Mouse (Mus musculus): ENCODE measurements around the gene Mrps7. TPM values are rescaled to one million over a fixed set of nuclear protein-coding genes. Genes with fewer than 3 reads are reported as not detected.
"Not testable (repeated sequence)": the region's sequence is repeated elsewhere in the genome, so short reads cannot be mapped to it uniquely, and the experiment has no call there.

The Mrps7 gene
- total RNA-seq, 2 experiments from 2014 or later = 49.8 to 57.9 TPM

GRCm38 (mm10) chr11:115642705-115643104 is 39.0 kb downstream of the Mrps7 start:
- no peak for DNase-seq (ENCODE audit: low spot score in 2 of 2)
- intact Hi-C loops (cut with DNase I) = no loop called here

- DNase-seq (ENCODE audit: low spot score in 2 of 2) = no peak
- intact Hi-C loops (cut with DNase I) = no loop called here
Observed at GRCm38 (mm10) chr11:115643265-115643664, 39.5 kb downstream of the Mrps7 start.

- no peak for DNase-seq (ENCODE audit: low spot score in 2 of 2)
- intact Hi-C loops (cut with DNase I) = no loop called here
Observed at GRCm38 (mm10) chr11:115644308-115644707, 40.6 kb downstream of the Mrps7 start.

- intact Hi-C loops (cut with DNase I) = loop anchor here (5.0 kb wide), 1 partner anchor 167 kb away; the partner anchor contains the start of genes Caskin2 and Tsen54
- not testable (repeated sequence) for DNase-seq (ENCODE audit: low spot score in 2 of 2)
Observed at GRCm38 (mm10) chr11:115645498-115645897, 41.8 kb downstream of the Mrps7 start.

DNA sequence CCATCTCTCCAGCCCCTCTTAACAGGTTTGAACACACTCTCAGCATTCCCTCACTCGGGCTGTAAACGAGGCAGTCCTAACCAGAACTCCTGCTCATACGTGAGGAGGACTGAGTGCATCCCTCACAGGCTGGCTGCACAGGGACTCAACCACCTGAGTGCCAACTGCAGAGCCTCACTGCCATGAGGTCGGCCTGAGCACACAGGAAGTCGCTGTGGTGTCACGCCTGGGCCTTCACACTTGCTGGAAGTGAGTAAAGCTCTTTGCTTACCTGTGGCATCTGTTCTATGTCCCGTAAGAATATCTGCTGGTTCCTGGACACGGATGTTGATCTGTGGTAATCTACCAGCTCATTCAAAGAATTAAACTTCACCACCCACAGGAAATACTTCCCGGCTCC is 42.7 kb downstream of the Mrps7 start:
- intact Hi-C loops (cut with DNase I) = loop anchor here (1.0 to 5.0 kb wide), 2 partner anchors 68 to 166 kb away; partner anchors contain the start of genes Caskin2 and Tsen54
- no peak for DNase-seq (ENCODE audit: low spot score in 2 of 2)

DNA sequence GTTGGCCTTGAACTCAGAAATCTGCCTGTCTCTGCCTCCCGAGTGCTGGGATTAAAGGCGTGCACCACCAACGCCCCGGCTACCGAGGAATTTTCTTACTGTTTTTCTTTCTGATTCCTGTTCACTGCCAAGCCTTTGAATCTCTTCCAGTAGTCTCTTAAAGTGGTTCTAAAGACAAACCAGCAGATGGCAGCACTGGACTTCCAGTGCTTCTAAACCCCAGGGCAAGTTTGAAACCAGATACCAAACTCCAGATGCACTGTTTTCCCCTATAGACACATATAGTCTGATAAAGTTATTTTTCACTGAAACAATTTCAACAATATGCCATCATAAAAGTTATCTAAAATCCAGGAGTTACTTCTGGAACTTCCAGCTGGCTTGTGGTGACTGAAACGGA is 43.7 kb downstream of the Mrps7 start:
- intact Hi-C loops (cut with DNase I) = loop anchor here (5.0 kb wide), 1 partner anchor 165 kb away; the partner anchor contains the start of genes Caskin2 and Tsen54
- peak in 1 of 2 experiments; percentile 32 for DNase-seq (ENCODE audit: low spot score in 2 of 2)

DNA sequence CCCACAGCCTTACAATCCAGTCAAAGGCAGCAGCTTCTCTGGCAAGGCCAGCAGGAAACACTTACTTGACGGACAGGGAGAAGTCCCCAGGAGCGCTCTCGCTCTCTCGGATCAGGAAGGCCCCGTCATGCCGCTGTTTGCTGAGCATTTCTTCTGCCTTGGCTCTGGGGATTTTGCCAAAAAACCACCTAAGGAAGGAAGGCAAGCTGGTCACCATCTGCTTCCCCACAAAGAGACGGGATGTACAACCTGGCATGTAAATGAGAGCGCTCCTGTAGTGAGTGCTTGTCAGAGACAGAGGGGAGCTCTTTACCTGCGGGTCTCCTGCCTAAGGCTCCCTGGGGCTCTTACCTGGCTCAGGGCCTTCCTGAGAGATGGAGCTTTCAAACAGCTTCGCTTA is 46.0 kb downstream of the Mrps7 start:
- intact Hi-C loops (cut with DNase I) = loop anchor here (2.0 to 5.0 kb wide), 2 partner anchors 59 to 163 kb away; partner anchors contain the start of genes Caskin2, Grb2 and Tsen54
- peak; percentile 53 to 59 for DNase-seq (ENCODE audit: low spot score in 2 of 2)

DNA sequence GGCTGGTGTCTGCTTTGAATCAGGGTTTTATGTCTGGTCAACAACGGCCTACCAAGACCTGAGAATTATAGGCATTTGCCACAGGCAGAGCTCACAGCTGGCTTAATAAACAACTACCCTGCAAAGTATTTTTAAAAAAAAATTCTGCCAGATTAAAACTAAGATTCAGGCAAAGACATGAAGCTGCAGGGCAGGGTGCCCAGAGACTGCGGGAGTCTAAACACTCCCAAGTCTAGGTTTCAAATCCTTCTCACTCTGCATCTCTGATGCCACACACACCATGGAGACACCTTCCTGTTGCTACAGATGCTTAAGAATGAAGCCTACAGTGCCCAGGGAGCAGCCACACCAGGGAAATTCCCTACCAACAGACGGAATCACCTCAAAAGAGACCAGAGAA is 48.0 kb downstream of the Mrps7 start:
- intact Hi-C loops (cut with DNase I) = no loop called here
- DNase-seq (ENCODE audit: low spot score in 2 of 2) = no peak

DNA sequence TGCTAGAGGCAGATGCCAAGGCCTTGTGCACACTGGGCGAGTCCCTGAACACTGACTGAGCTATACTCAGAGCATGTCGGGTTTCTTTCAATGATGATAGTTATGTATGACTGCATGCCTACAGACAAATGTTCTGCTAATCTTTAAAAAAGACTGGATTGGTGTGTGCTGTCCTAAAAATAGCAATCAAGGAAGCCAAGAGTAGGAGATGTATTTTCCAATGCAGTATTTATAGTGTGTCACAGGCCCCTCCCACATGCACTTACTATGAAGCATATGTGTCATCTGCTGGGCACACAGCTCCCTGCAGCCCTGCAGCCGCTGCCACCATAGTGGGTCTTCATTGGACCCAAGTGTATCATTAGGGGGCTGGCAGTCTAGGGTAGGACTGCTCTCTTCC is 49.5 kb downstream of the Mrps7 start:
- intact Hi-C loops (cut with DNase I) = no loop called here
- peak in 1 of 2 experiments; percentile 40 for DNase-seq (ENCODE audit: low spot score in 2 of 2)

- intact Hi-C loops (cut with DNase I) = no loop called here
- DNase-seq (ENCODE audit: low spot score in 2 of 2) = no peak
Observed at GRCm38 (mm10) chr11:115654128-115654527, 50.4 kb downstream of the Mrps7 start.

Other genes with a start within 250 kb of the Mrps7 start
- gene Hid1, start 236.2 kb upstream of the Mrps7 start, total RNA-seq (2021) = 100 to 1,000 TPM; 106 to 107 TPM
- gene Cdr2l, start 222.0 kb upstream of the Mrps7 start, total RNA-seq (2021) = 10 to 100 TPM; 20.6 to 23.1 TPM
- 100 to 1,000 TPM; 115 to 119 TPM for gene Mrpl58, start 200.2 kb upstream of the Mrps7 start, total RNA-seq (2021)
- gene Atp5h, start 184.0 kb upstream of the Mrps7 start, total RNA-seq (2021) = 100 to 1,000 TPM; 417 to 474 TPM
- 10 to 100 TPM; 72.0 to 79.2 TPM for gene Kctd2, start 183.8 kb upstream of the Mrps7 start, total RNA-seq (2021)
- gene Trim80, start 163.4 kb upstream of the Mrps7 start, total RNA-seq (2021) = not detected
- gene Slc16a5, start 141.5 kb upstream of the Mrps7 start, total RNA-seq (2021) = not detected
- 10 to 100 TPM; 13.0 to 13.5 TPM for gene Armc7, start 128.3 kb upstream of the Mrps7 start, total RNA-seq (2021)
- 10 to 100 TPM; 61.0 to 69.8 TPM for gene Nt5c, start 112.1 kb upstream of the Mrps7 start, total RNA-seq (2021)
- gene Jpt1, start 89.5 kb upstream of the Mrps7 start, total RNA-seq (2021) = 100 to 1,000 TPM; 143 to 159 TPM
- 100 to 1,000 TPM; 291 to 294 TPM for gene Sumo2, start 67.6 kb upstream of the Mrps7 start, total RNA-seq (2021)
- gene Nup85, start 39.5 kb upstream of the Mrps7 start, total RNA-seq (2021) = 10 to 100 TPM; 41.6 to 49.9 TPM
- 10 to 100 TPM; 70.2 to 74.3 TPM for gene Gga3, start 126 bp downstream of the Mrps7 start, total RNA-seq (2021)
- gene Mif4gd, start 9.0 kb downstream of the Mrps7 start, total RNA-seq (2021) = 10 to 100 TPM; 15.1 to 18.1 TPM
- gene Slc25a19, start 24.4 kb downstream of the Mrps7 start, total RNA-seq (2021) = 10 to 100 TPM; 56.8 to 60.1 TPM
- 100 to 1,000 TPM; 175 to 190 TPM for gene Grb2, start 104.7 kb downstream of the Mrps7 start, total RNA-seq (2021)
- 10 to 100 TPM; 54.9 to 69.9 TPM for gene Tmem94, start 161.5 kb downstream of the Mrps7 start, total RNA-seq (2021)
- gene Caskin2, start 209.7 kb downstream of the Mrps7 start, total RNA-seq (2021) = 10 to 100 TPM; 19.1 to 19.9 TPM
- 10 to 100 TPM; 10.6 to 16.0 TPM for gene Tsen54, start 210.8 kb downstream of the Mrps7 start, total RNA-seq (2021)
- gene Llgl2, start 220.1 kb downstream of the Mrps7 start, total RNA-seq (2021) = 1 to 10 TPM; 2.6 to 3.9 TPM

All from left cerebral cortex, postnatal 36 days (tissue).